Mouse (Mus musculus): ENCODE results near the gene Hacl1. TPM values are rescaled to one million over a fixed set of nuclear protein-coding genes. Genes with fewer than 3 reads are reported as not detected.

The Hacl1 gene
- total RNA-seq, 2 experiments from 2014 or later = 7.8 TPM

- intact Hi-C loops (cut with DNase I) = no loop called here
- no peak for DNase-seq (ENCODE audit: low spot score in 2 of 2)
These were observed 83.3 kb downstream of the Hacl1 start for GRCm38 (mm10) chr14:31557784-31558183.

GRCm38 (mm10) chr14:31557273-31557672 is 83.8 kb downstream of the Hacl1 start:
- intact Hi-C loops (cut with DNase I) = no loop called here
- no peak for DNase-seq (ENCODE audit: low spot score in 2 of 2)

GRCm38 (mm10) chr14:31556526-31557260 is 84.4 kb downstream of the Hacl1 start:
- intact Hi-C loops (cut with DNase I) = no loop called here
- DNase-seq (ENCODE audit: low spot score in 2 of 2) = no peak

GRCm38 (mm10) chr14:31555963-31556434 is 85.1 kb downstream of the Hacl1 start:
- intact Hi-C loops (cut with DNase I) = no loop called here
- DNase-seq (ENCODE audit: low spot score in 2 of 2) = peak; percentile 10 to 32

GRCm38 (mm10) chr14:31555021-31555420 is 86.1 kb downstream of the Hacl1 start:
- intact Hi-C loops (cut with DNase I) = no loop called here
- DNase-seq (ENCODE audit: low spot score in 2 of 2) = no peak

Other genes starting within 250 kb of the Hacl1 start
- 10 to 100 TPM; 56.7 to 65.8 TPM for gene Sh3bp5, start 205.2 kb downstream of the Hacl1 start, total RNA-seq (2021)
- 10 to 100 TPM; 11.6 to 15.9 TPM for gene Eaf1, start 146.9 kb downstream of the Hacl1 start, total RNA-seq (2021)
- 10 to 100 TPM; 25.0 to 38.7 TPM for gene Mettl6, start 146.2 kb downstream of the Hacl1 start, total RNA-seq (2021)
- gene Colq, start 49.9 kb downstream of the Hacl1 start, total RNA-seq (2021) = 1 to 10 TPM; 1.7 TPM
- under 1 TPM in 1 of 2 experiments, not detected in 1; 0.98 TPM for gene Gm49387, start 408 bp downstream of the Hacl1 start, total RNA-seq (2021)
- 1 to 10 TPM; 7.7 to 8.8 TPM for gene Btd, start 258 bp downstream of the Hacl1 start, total RNA-seq (2021)
- 10 to 100 TPM; 49.3 to 56.8 TPM for gene Ankrd28, start 189.4 kb upstream of the Hacl1 start, total RNA-seq (2021)

Measured in left cerebral cortex, postnatal 25 days (tissue).